Mouse (Mus musculus): ENCODE data around the gene Oscar. TPM values are rescaled to one million over a fixed set of nuclear protein-coding genes. Genes with fewer than 3 reads are reported as not detected.
"Not testable (repeated sequence)": the region's sequence is repeated elsewhere in the genome, so short reads cannot be mapped to it uniquely, and the experiment has no call there.

Gene Oscar
- polyA plus RNA-seq, 1 experiment from 2014 or later, result 0.38 TPM

DNA sequence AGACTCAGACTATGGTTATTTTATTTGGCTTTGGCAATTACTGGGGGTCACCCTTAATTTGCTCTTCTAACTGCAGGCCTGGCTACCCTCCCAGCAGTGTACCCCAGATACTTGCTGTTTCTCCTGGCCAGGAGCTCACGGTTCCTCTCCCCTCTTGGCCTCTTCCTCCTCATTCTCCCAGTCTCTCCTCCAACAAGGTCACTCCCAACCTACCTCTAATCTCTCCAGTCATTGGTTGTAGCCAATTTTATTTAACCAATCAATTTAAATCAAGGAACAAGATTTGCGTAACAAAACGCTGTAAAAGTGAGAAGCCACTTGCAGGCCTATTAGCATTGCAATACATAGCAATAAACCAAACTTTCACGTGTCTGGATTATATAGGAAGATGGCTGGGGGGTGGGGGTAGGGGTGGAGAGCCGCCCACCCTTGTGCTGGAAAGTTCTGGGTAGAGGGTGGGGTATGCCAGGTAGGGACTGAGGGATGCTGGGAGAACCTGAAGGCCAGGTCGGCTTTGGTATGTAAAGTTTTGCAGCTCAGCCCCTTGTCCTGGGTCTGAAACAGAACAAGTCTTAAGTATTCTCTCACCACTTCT lies 36.9 kb downstream of the Oscar start:
- no peak overlapping the region for H3K27ac ChIP-seq
- 79% methylated on average over 6 of the region's 6 CpGs for WGBS
- no peak overlapping the region for H3K9ac ChIP-seq
- no peak for ATAC-seq (ENCODE audit: low FRiP score)
- H3K4me1 ChIP-seq, result no peaks in the 10 kb centered on the region
- H3K9me3 ChIP-seq, result no peaks in the 10 kb centered on the region
- H3K4me2 ChIP-seq, result no peak overlapping the region
- no peaks in the 10 kb centered on the region for H3K36me3 ChIP-seq (replicated peaks)
- H3K27me3 ChIP-seq, result no peaks in the 10 kb centered on the region
- no peak overlapping the region for H3K4me3 ChIP-seq (replicated peaks)

DNA sequence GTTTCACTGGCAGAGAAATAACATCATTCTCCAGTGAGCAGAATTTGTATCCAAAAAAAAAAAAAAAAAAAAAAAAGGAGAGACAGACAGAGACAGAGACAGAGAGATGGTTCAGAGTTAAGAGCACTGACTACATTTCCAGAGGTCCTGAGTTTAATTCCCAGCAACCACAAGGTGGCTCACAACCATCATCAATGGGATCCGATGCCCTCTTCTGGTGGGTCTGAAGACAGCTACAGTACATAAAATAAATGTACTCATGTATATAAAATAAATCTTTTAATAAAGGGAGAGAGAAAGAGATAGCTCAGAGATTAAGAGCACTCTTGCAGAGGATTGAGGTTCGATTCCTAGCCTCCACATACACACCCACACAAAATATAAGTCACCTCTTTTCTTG lies 37.8 kb downstream of the Oscar start:
- Histone ChIP-seq H3K27ac (no peak overlapping the region), H3K9ac (no peak overlapping the region), H3K36me3 (replicated peaks) (no peaks in the 10 kb centered on the region), H3K4me2 (no peak overlapping the region), H3K4me3 (replicated peaks) (no peak overlapping the region), H3K9me3 (no peaks in the 10 kb centered on the region), H3K4me1 (no peaks in the 10 kb centered on the region), H3K27me3 (no peaks in the 10 kb centered on the region)
- ATAC-seq (ENCODE audit: low FRiP score), result no peak
- 79% methylated on average over 2 of the region's 2 CpGs for WGBS

DNA sequence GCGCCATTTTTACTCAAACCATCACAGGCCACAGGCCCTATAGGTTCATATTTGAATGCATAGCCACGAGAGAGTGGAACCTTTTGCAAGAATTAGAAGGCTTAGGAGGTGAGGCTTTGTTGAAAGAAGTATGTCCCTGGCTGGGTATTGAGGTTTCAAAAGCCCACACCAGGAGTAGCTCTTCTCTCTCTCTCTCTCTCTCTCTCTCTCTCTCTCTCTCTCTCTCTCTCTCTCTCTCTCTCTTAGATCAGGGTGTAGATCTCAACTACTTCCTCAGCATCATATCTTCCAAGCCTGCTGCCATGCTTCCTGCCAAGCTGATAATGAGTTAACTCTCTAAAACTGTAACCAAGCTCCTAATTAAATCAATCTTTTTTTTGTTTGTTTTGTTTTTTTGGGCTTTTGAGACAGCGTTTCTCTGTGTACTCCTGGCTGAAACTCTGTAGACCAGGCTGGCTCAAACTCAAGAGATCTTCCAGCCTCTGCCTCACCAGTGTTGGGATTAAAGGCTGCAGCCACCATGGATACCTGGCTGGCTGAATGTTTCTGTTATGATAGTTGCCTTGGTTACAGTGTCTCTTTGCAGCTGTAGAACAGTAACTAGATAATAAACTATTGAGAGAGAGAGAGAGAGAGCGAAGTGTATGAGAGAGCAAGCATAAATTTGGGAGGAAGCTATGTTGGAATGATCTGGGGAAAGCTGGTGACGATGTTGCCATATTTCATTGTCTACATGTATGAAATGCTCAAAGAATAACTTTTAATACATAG lies 39.4 kb downstream of the Oscar start:
- H3K27ac ChIP-seq, result no peak overlapping the region
- H3K27me3 ChIP-seq, result no peaks in the 10 kb centered on the region
- H3K9ac ChIP-seq, result no peak overlapping the region
- WGBS, result 85% methylated on average over 5 of the region's 5 CpGs
- no peaks in the 10 kb centered on the region for H3K9me3 ChIP-seq
- no peak overlapping the region for H3K4me2 ChIP-seq
- H3K4me1 ChIP-seq, result no peaks in the 10 kb centered on the region
- no peak for ATAC-seq (ENCODE audit: low FRiP score)
- no peak overlapping the region for H3K4me3 ChIP-seq (replicated peaks)
- H3K36me3 ChIP-seq (replicated peaks), result no peaks in the 10 kb centered on the region

DNA sequence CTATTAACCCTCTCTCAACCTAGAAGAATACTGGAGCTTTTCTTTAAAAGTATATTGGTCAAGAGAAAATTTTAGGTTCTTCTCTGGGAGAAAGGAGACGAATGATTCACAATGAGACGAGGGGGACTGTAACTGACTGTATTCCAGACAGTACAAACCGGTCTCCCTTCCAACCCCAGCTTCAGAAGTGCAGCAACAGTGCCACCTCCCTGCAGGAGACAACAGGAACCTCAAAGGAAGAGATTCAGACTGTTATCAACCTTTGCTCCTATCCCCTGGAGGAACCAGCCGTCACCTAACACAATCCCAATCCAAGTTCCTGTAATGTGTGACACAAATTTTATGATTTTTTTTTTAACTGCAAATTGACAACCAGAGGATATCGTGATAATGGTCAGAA lies 41.7 kb downstream of the Oscar start:
- no peak for ATAC-seq (ENCODE audit: low FRiP score)
- no peaks in the 10 kb centered on the region for H3K27me3 ChIP-seq
- no peaks in the 10 kb centered on the region for H3K9me3 ChIP-seq
- no peaks in the 10 kb centered on the region for H3K4me1 ChIP-seq
- no peak overlapping the region for H3K9ac ChIP-seq
- no peak overlapping the region for H3K4me2 ChIP-seq
- 74% methylated on average over 5 of the region's 5 CpGs for WGBS
- H3K36me3 ChIP-seq (replicated peaks), result no peaks in the 10 kb centered on the region
- H3K27ac ChIP-seq, result no peak overlapping the region
- no peak overlapping the region for H3K4me3 ChIP-seq (replicated peaks)

DNA sequence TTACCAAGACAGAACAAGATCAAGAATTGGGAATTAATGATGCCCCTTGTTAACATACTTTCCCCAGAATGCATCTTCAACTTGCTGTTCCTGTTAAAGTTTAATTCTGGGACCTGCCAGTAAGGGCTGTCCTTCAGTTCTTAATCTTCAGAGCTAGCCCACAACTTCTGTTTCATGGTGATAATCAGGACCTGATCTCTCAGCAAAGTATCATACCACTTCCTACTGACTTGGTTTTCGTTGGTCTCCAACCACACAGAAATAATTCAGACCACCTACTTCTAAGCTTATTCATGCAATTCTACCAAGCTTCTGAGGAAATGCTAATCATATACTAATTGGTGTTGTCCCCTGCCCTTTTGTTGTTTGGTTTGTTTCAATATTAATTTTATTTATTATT lies 44.1 kb downstream of the Oscar start:
- Histone ChIP-seq H3K9ac (no peak overlapping the region), H3K27me3 (no peaks in the 10 kb centered on the region), H3K4me2 (no peak overlapping the region), H3K4me3 (replicated peaks) (no peak overlapping the region), H3K4me1 (no peaks in the 10 kb centered on the region), H3K27ac (no peak overlapping the region), H3K9me3 (no peaks in the 10 kb centered on the region), H3K36me3 (replicated peaks) (no peaks in the 10 kb centered on the region)
- WGBS, result 84% methylated on average over 1 of the region's 1 CpGs
- ATAC-seq (ENCODE audit: low FRiP score), result no peak

DNA sequence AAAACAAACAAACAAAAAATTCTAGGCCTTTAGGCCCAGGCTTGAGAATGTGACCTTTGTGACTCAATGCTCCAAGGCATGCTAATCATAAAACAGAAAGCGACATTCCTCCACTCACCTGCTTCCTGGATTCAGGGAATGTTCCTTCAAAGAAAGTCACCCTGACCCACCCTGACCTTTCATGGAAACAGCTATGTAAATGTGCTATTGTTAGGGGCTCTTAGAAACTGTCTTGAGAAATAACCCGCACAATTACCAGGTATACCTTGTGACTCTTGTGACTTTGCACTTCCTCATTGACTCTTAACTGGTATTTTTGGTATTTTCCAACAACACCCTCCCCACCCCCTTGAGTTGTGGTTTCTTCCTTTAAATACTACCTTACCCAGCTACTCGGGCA lies 45.4 kb downstream of the Oscar start:
- not testable (repeated sequence) for H3K4me1 ChIP-seq; H3K9me3 ChIP-seq; H3K36me3 ChIP-seq (replicated peaks); H3K9ac ChIP-seq; H3K4me2 ChIP-seq; ATAC-seq (ENCODE audit: low FRiP score); H3K27me3 ChIP-seq; H3K4me3 ChIP-seq (replicated peaks); H3K27ac ChIP-seq
- WGBS, result 98% methylated on average over 3 of the region's 3 CpGs

DNA sequence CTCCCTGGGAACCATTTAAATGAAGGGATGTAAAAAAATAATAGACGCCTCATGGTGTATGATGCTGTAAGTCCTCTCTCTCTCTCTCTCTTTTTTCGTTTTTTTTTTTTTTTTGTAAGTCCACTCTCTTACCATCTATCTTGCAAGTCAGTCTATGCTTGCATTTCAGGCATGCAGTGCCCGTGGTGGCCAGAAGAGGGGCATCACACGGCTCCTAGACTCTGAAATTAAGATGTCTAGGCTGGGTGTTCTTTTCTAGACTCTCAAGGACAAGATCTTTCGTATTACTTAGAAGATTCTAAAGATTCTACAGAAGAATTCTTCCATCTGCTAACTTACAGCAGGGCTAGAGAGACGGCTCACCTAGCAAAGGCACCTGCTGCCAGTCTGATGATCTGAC lies 46.2 kb downstream of the Oscar start:
- Histone ChIP-seq H3K9ac (no peak overlapping the region), H3K36me3 (replicated peaks) (no peaks in the 10 kb centered on the region), H3K4me3 (replicated peaks) (no peak overlapping the region), H3K4me1 (no peaks in the 10 kb centered on the region), H3K9me3 (no peaks in the 10 kb centered on the region), H3K27me3 (no peaks in the 10 kb centered on the region), H3K27ac (no peak overlapping the region), H3K4me2 (no peak overlapping the region)
- no peak for ATAC-seq (ENCODE audit: low FRiP score)
- 66% methylated on average over 6 of the region's 6 CpGs for WGBS

DNA sequence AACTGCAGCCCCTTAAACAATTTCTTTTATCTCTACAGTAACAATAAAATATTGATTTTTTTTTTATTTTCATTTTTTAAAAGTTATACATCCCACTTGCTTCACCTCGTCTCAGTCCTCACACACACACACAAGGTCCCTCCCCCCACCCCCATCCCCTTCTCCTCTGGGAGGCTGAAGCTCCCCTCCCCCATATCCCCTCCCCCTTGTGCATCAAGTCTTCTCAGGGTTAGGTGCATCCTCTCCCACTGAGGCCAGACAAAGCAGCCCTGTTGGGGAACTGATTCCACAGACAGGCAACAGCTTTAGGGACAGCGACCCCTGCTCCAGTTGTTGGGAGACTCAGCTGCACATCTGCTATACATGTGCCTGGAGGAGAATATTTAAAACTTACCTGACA lies 48.6 kb downstream of the Oscar start:
- H3K36me3 ChIP-seq (replicated peaks), result no peaks in the 10 kb centered on the region
- ATAC-seq (ENCODE audit: low FRiP score), result no peak
- no peaks in the 10 kb centered on the region for H3K4me1 ChIP-seq
- no peaks in the 10 kb centered on the region for H3K27me3 ChIP-seq
- 14% methylated on average over 2 of the region's 2 CpGs for WGBS
- H3K4me2 ChIP-seq, result no peak overlapping the region
- no peak overlapping the region for H3K4me3 ChIP-seq (replicated peaks)
- H3K27ac ChIP-seq, result no peak overlapping the region
- no peak overlapping the region for H3K9ac ChIP-seq
- no peaks in the 10 kb centered on the region for H3K9me3 ChIP-seq

Small RNA genes within 50 kb of the gene (microRNA-seq; reads per million reads assigned to microRNA genes)
- gene Gm25100, result not detected
- gene Mir3572, result 4.9 reads per million, percentile 18 among the genes with 10 or more reads in this experiment

Other genes starting within 250 kb of the Oscar start
- 6.3 and 8.2 TPM in 2 replicates for gene Cacng8, start 225.5 kb downstream of the Oscar start, polyA plus RNA-seq (2016; fragmentation: Nextera tagmentation; extraction: Ambion mirVana)
- gene Cacng6, start 192.0 kb downstream of the Oscar start, polyA plus RNA-seq (2016; fragmentation: Nextera tagmentation; extraction: Ambion mirVana), result 0.10 and 0.22 TPM in 2 replicates
- not detected in 2 replicates for gene Tarm1, start 113.5 kb downstream of the Oscar start, polyA plus RNA-seq (2016; fragmentation: Nextera tagmentation; extraction: Ambion mirVana)
- gene Ndufa3, start 1.2 kb upstream of the Oscar start, polyA plus RNA-seq (2016; fragmentation: Nextera tagmentation; extraction: Ambion mirVana), result 304 and 322 TPM in 2 replicates
- gene Tfpt, start 13.8 kb upstream of the Oscar start, polyA plus RNA-seq (2016; fragmentation: Nextera tagmentation; extraction: Ambion mirVana), result 32.0 and 34.4 TPM in 2 replicates
- gene Prpf31, start 13.8 kb upstream of the Oscar start, polyA plus RNA-seq (2016; fragmentation: Nextera tagmentation; extraction: Ambion mirVana), result 140 and 149 TPM in 2 replicates
- gene Cnot3, start 29.1 kb upstream of the Oscar start, polyA plus RNA-seq (2016; fragmentation: Nextera tagmentation; extraction: Ambion mirVana), result 62.6 and 71.7 TPM in 2 replicates
- gene Leng1, start 49.7 kb upstream of the Oscar start, polyA plus RNA-seq (2016; fragmentation: Nextera tagmentation; extraction: Ambion mirVana), result 20.4 and 21.7 TPM in 2 replicates
- gene Tmc4, start 61.4 kb upstream of the Oscar start, polyA plus RNA-seq (2016; fragmentation: Nextera tagmentation; extraction: Ambion mirVana), result 2.9 and 3.1 TPM in 2 replicates
- 204 and 215 TPM in 2 replicates for gene Tsen34, start 76.7 kb upstream of the Oscar start, polyA plus RNA-seq (2016; fragmentation: Nextera tagmentation; extraction: Ambion mirVana)
- gene Mboat7, start 77.4 kb upstream of the Oscar start, polyA plus RNA-seq (2016; fragmentation: Nextera tagmentation; extraction: Ambion mirVana), result 39.5 and 40.8 TPM in 2 replicates
- 1,127 and 1,163 TPM in 2 replicates for gene Rps9, start 87.8 kb upstream of the Oscar start, polyA plus RNA-seq (2016; fragmentation: Nextera tagmentation; extraction: Ambion mirVana)
- 0.10 and 0.23 TPM in 2 replicates for gene Pirb, start 104.2 kb upstream of the Oscar start, polyA plus RNA-seq (2016; fragmentation: Nextera tagmentation; extraction: Ambion mirVana)
- not detected in 2 replicates for gene Gm15448, start 209.5 kb upstream of the Oscar start, polyA plus RNA-seq (2016; fragmentation: Nextera tagmentation; extraction: Ambion mirVana)
- 0.08 TPM in 1 of 2 replicates, not detected in the other for gene Pira2, start 228.9 kb upstream of the Oscar start, polyA plus RNA-seq (2016; fragmentation: Nextera tagmentation; extraction: Ambion mirVana)

All from forebrain, embryonic 12.5 days (tissue).